Mouse (Mus musculus) heart, embryonic 16.5 days (tissue): ENCODE results near the gene Pstk. TPM values are rescaled to one million over a fixed set of nuclear protein-coding genes. Genes with fewer than 3 reads are reported as not detected.
"Not testable (repeated sequence)": the region's sequence is repeated elsewhere in the genome, so short reads cannot be mapped to it uniquely, and the experiment has no call there.

Experiments used
- ATAC-seq: fragments of 200-750 bp; cut with Nextera tagmentation; replicated peaks from 2 replicates; pipeline ENCODE4 v1.8.0; 2017; ENCODE audit warnings: moderate number of reproducible peaks; ENCODE audit not compliant: insufficient read depth, low FRiP score; ENCODE audit errors: extremely low read depth
- H3K27ac ChIP-seq: fragments of 300-500 bp; sonication (generic); 2 replicates; pipeline ENCODE4 v1.5.1; 2014; ENCODE audit warnings: mild to moderate bottlenecking, low read length, control low read depth, moderate library complexity
- H3K27me3 ChIP-seq: fragments of 300-500 bp; sonication (generic); 2 replicates; pipeline ENCODE4 v1.6.1; 2014; ENCODE audit warnings: low read length, mixed read lengths; ENCODE audit not compliant: control insufficient read depth, insufficient read depth
- H3K36me3 ChIP-seq: fragments of 300-500 bp; sonication (generic); 2 replicates; pipeline ENCODE4 v1.6.1; 2014; ENCODE audit not compliant: control insufficient read depth, insufficient read depth
- H3K4me1 ChIP-seq: fragments of 300-500 bp; sonication (generic); 2 replicates; pipeline ENCODE4 v1.6.1; 2014; ENCODE audit warnings: low read length, mixed read lengths; ENCODE audit not compliant: control insufficient read depth, insufficient read depth
- H3K4me2 ChIP-seq: fragments of 300-500 bp; sonication (generic); 2 replicates; pipeline ENCODE4 v1.6.1; 2014; ENCODE audit warnings: low read depth, mild to moderate bottlenecking, control low read depth, low read length
- H3K4me3 ChIP-seq: fragments of 300-500 bp; sonication (generic); 2 replicates; pipeline ENCODE4 v1.5.1; 2014; ENCODE audit warnings: mild to moderate bottlenecking, control low read depth, low read length
- H3K9ac ChIP-seq: fragments of 300-500 bp; sonication (generic); 2 replicates; pipeline ENCODE4 v1.6.1; 2014; ENCODE audit warnings: low read length, control low read depth
- H3K9me3 ChIP-seq: fragments of 300-500 bp; sonication (generic); replicated peaks from 2 replicates; pipeline ENCODE4 v1.6.1; 2016; ENCODE audit warnings: low read length; ENCODE audit not compliant: control insufficient read depth
- WGBS: fragments of 180-500 bp; shearing (Covaris S2); extraction: QIAGEN DNeasy Blood & Tissue Kit; methylation state at CpG from one replicate; pipeline ENCODE4 v1.1.7; 2014; 5-methylcytosine and 5-hydroxymethylcytosine counted together
- polyA plus RNA-seq: library from polyadenylated mRNA; unstranded; fragments of >200 nt; fragmentation: Nextera tagmentation; extraction: Ambion mirVana; gene quantifications from 2 replicates; pipeline ENCODE4 v1.2.1, GENCODE M21; 2015

Gene Pstk
- polyA plus RNA-seq, 1 experiment from 2014 or later = 95.5 TPM

DNA sequence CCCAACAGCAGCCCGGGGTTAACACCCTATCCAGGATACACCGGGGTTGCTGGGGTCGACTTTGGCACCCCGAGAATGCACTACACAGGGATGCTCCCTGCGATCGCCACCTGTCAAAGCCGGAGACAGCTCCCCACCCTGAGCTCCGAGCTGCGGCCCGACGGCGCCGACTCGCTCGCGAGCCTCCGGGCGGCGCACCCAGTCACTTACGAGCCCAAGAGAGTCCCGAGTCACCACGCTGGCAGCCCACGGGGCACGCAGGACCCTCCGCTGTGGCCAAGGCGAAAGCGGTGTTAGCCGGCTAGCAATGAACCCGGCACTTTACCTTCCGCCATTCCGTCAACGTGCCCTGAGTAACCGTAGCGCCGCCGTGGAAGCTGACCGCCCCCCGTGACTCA, 39.0 kb downstream of the Pstk start:
- H3K4me2 ChIP-seq = peak overlapping the region; percentile 62
- H3K27me3 ChIP-seq = no peaks in the 10 kb centered on the region
- H3K27ac ChIP-seq = peak overlapping the region; percentile 64
- peak; percentile 33 for ATAC-seq
- H3K36me3 ChIP-seq = no peaks in the 10 kb centered on the region
- H3K9ac ChIP-seq = peak overlapping the region; percentile 86
- no peaks in the 10 kb centered on the region for H3K9me3 ChIP-seq
- peaks cover 9% of the 10 kb centered on the region for H3K4me1 ChIP-seq
- H3K4me3 ChIP-seq = peak overlapping the region; percentile 76
- under 1% methylated on average over 38 of the region's 38 CpGs for WGBS

DNA sequence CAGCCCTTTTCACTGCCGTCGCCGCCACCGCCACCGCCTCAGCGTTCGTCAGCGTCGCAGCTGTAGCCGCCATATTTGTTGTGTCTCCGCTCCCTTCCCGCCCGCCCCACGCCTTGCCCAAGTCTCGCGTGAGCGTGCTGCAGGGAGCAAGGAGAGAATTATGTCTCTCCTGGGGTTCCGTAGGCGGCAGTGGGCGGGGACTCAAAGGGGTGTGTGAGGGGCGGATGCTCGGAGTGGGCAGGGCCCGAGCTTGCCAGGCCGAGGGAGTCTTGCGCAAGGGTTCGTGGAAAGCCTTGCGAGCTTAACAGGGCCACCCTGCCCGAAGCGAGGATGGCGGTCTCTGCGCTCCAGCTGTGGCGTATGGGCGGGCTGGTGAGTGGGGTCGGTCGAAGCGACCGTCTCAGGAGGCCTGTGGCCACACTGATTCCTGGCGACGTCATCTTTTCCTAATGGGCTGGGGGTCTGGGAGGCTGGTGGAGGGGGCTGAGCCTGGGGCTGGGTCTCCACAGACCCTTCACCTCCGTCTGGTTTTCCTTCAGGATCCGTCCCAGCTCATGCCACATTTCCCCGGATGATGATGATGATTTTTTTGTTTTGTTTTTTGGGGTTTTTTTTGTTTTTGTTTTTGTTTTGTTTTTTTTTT, 39.6 kb downstream of the Pstk start, which contains the start of the genes Ikzf5 and Acadsb:
Ikzf5 (minus strand) TSS at position 106 of the 643 bp plus-strand sequence.
Acadsb (plus strand) TSS at position 186 of the 643 bp plus-strand sequence.
- H3K9ac ChIP-seq = peak within 1 kb of the TSS; percentile 94
- no peaks in the 10 kb centered on the region for H3K9me3 ChIP-seq
- peak within 1 kb of the TSS; percentile 76 for H3K4me3 ChIP-seq
- peak; percentile 98 for ATAC-seq
- peak within 1 kb of the TSS; percentile 62 for H3K4me2 ChIP-seq
- WGBS = under 1% methylated on average over 42 of the region's 42 CpGs
- H3K4me1 ChIP-seq = peaks cover 9% of the 10 kb centered on the region
- no peaks in the 10 kb centered on the region for H3K36me3 ChIP-seq
- H3K27me3 ChIP-seq = no peaks in the 10 kb centered on the region
- H3K27ac ChIP-seq = peak within 1 kb of the TSS; percentile 72

DNA sequence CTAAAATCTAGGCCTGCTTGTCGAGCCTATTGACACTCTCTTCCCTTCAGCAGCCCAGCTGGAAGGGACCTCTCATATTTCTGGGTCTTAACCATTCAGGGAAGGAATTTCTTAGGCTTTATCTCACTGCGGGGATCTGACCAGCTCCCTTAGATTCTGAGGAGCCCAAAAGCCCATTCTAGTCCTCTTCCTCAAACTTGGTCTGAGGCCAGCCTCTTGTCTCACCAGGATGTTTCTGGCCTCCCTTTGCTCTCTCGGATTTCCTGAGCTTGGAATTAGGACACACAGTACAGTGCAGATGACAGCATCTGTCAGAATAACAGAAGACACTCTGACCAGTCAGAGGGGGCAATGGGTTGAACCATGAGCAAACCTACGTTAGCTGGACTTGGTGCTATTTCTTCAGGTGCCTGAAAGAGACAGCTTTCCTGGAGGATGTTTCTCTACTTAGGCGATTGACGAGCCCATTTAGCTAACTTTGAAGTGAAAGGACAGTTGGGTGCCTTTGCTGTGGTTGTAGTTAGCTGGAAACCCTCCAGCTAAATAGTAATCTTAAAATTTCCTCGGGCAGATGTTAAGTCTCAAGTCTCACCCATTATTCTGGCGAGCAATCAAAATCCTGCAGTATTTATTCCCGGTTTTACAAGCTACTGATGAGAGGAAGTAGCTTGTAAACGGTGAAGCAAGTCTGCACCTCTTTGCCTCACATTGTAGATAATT, 40.4 kb downstream of the Pstk start:
- H3K4me3 ChIP-seq = peak overlapping the region; percentile 76
- H3K9ac ChIP-seq = peak overlapping the region; percentile 94
- no peak for ATAC-seq
- peaks cover 9% of the 10 kb centered on the region for H3K4me1 ChIP-seq
- no peaks in the 10 kb centered on the region for H3K27me3 ChIP-seq
- peak overlapping the region; percentile 70; the same call in 1 of the 2 replicates for H3K27ac ChIP-seq
- H3K9me3 ChIP-seq = no peaks in the 10 kb centered on the region
- 39% methylated on average over 10 of the region's 10 CpGs for WGBS
- no peaks in the 10 kb centered on the region for H3K36me3 ChIP-seq
- peak overlapping the region; percentile 62 for H3K4me2 ChIP-seq

DNA sequence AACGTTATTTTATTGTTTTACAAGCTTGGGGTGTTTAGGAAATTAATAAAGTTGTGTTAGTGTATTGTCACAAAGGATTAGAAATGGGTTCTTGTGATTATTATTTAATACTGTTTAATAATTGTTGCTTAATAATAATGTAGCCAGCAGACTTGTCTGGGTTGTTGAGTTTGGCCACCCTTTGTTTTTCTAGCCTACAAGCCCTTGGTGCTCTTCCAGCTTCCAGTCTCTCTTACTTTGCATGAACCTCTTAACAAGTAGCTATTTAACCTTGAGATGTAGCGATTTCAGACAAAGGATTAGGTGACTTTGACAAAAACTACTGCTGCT, 41.0 kb downstream of the Pstk start:
- no peaks in the 10 kb centered on the region for H3K27me3 ChIP-seq
- H3K4me2 ChIP-seq = peak overlapping the region; percentile 62
- no peak overlapping the region for H3K4me3 ChIP-seq
- H3K9ac ChIP-seq = no peak overlapping the region
- H3K4me1 ChIP-seq = peaks cover 9% of the 10 kb centered on the region
- 52% methylated on average over 2 of the region's 2 CpGs for WGBS
- H3K9me3 ChIP-seq = no peaks in the 10 kb centered on the region
- H3K27ac ChIP-seq = no peak overlapping the region
- ATAC-seq = no peak
- no peaks in the 10 kb centered on the region for H3K36me3 ChIP-seq

DNA sequence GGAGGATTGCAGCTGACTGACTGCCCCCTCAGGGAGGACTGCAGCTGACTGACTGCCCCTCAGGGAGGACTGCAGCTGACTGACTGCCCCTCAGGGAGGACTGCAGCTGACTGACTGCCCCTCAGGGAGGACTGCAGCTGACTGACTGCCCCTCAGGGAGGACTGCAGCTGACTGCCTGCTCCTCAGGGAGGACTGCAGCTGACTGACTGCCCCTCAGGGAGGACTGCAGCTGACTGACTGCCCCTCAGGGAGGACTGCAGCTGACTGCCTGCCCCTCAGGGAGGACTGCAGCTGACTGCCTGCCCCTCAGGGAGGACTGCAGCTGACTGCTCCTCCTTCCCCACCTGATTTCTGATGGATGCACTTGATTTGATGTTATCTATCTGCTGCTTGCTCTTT, 45.8 kb downstream of the Pstk start:
- not testable (repeated sequence) for H3K9ac ChIP-seq, H3K4me1 ChIP-seq, H3K9me3 ChIP-seq, H3K27me3 ChIP-seq, H3K4me3 ChIP-seq, H3K4me2 ChIP-seq, ATAC-seq, H3K36me3 ChIP-seq, H3K27ac ChIP-seq

DNA sequence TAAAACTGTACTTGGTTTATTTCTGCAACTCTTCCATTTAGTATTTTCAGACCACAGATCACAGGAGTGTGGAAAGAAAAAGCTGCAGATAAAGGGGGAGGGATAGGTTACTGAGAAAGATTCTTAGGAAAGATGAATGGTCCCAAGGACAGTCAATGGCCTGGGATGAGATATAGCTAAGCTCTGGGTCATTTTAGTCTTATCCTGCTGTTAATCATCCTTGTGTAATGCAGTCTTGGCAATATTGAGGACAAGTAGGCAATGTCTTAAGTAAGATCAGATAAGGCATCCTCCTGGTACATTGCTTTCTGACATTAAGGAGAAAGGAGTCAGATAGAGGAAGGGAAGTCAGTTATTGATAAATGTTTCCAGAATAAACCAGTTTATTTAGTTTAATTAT, 46.7 kb downstream of the Pstk start:
- H3K9ac ChIP-seq = no peak overlapping the region
- H3K4me3 ChIP-seq = no peak overlapping the region
- H3K9me3 ChIP-seq = no peaks in the 10 kb centered on the region
- no peak overlapping the region for H3K27ac ChIP-seq
- no peak for ATAC-seq
- H3K27me3 ChIP-seq = no peaks in the 10 kb centered on the region
- no peaks in the 10 kb centered on the region for H3K4me1 ChIP-seq
- no peak overlapping the region for H3K4me2 ChIP-seq
- no peaks in the 10 kb centered on the region for H3K36me3 ChIP-seq

DNA sequence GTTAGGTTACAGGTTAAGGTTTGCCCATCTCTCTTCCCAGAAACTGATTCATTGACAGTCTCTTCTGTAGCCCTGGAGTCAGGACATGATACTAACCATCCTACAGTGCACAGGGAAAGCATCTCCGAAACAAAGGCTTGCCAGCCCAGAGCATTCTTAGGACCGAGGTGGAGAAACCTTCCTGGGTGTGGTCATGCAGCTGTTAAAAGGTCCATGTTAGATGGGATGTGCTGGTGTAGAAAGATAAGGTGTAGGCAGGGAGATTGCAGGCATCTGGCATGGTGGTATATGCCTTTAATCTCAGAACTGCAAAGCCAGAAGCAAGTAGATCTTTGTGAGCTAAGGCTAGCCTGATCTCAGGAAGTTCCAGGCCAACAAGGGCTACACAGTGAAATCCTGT, 54.0 kb downstream of the Pstk start:
- Histone ChIP-seq H3K27ac (no peak overlapping the region), H3K27me3 (no peaks in the 10 kb centered on the region), H3K9me3 (0 out of 2 replicates have a peak, but pooled peaks cover 3% of the 10 kb centered on the region), H3K4me3 (no peak overlapping the region), H3K4me1 (no peaks in the 10 kb centered on the region), H3K4me2 (no peak overlapping the region), H3K9ac (no peak overlapping the region), H3K36me3 (peaks cover 11% of the 10 kb centered on the region; the same call in 1 of the 2 replicates)
- 69% methylated on average over 2 of the region's 2 CpGs for WGBS
- no peak for ATAC-seq

DNA sequence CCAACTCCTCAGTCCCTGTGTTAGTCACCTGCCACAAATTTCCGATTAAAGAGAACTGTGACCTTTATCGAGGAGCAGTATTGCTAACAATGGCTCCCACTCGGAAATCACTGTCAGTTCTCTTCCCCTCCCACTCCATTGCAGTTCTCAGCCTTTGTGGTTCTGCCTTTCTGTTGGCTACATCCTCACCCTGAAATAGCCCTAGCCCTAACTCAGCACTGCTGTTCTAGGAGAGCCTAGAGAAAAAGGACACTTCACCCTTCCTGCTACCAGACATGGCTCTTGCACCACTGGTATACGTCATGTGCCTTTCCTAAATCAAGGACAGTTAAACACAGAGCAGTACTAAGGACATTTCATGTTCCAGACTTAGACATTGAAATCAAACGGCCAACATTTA, 56.4 kb downstream of the Pstk start:
- WGBS = 82% methylated on average over 5 of the region's 5 CpGs
- ATAC-seq = no peak
- Histone ChIP-seq H3K4me1 (no peaks in the 10 kb centered on the region), H3K4me2 (no peak overlapping the region), H3K36me3 (peaks cover 23% of the 10 kb centered on the region), H3K9ac (no peak overlapping the region), H3K9me3 (0 out of 2 replicates have a peak, but pooled peaks cover 3% of the 10 kb centered on the region), H3K4me3 (no peak overlapping the region), H3K27ac (no peak overlapping the region), H3K27me3 (no peaks in the 10 kb centered on the region)

DNA sequence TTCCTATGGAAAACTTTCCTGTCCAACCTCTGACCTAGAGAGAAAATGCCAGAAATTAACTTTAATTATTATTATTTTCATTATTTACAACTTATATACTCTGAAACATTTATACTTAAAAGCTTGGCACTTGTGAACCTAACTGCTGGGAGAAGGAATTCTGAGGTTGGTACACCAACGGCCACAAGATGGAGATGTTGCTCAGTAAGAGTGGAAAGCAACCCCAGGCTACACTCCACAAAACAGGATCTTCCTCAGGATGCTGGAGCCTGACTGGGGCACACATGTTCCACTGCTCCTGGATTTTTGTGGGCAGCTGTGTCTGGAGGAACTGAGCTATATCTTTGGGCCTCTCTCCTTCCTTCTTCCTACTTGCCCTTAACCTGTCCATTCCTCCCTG, 61.3 kb downstream of the Pstk start:
- WGBS = 33% methylated on average over 1 of the region's 1 CpGs

More for the DNA sequence above, 61.3 kb downstream of the Pstk start:
- H3K4me1 ChIP-seq = no peaks in the 10 kb centered on the region
- peaks cover 20% of the 10 kb centered on the region for H3K36me3 ChIP-seq
- no peak overlapping the region for H3K9ac ChIP-seq
- H3K4me3 ChIP-seq = no peak overlapping the region
- H3K27ac ChIP-seq = no peak overlapping the region
- H3K4me2 ChIP-seq = no peak overlapping the region
- no peaks in the 10 kb centered on the region for H3K9me3 ChIP-seq
- ATAC-seq = no peak
- H3K27me3 ChIP-seq = no peaks in the 10 kb centered on the region
